Mouse (Mus musculus) E14TG2a.4 (cell line): ENCODE measurements at regions not wholly inside any gene's neighbourhood (a gene's known extent, or its start where the extent isn't known, plus 50 kb on each side); places are given as distances from the start of the nearest gene placed in this dataset.

Experiments
- H3K27me3 ChIP-seq: 2 replicates; pipeline ENCODE4 v1.6.1; 2014; ENCODE audit warnings: low read length, control low read depth; ENCODE audit not compliant: insufficient read depth
- H3K36me3 ChIP-seq: 2 replicates; pipeline ENCODE4 v1.6.1; 2014; ENCODE audit warnings: low read length, control low read depth; ENCODE audit not compliant: insufficient read depth
- H3K4me1 ChIP-seq: replicated peaks from 2 replicates; pipeline ENCODE4 v1.6.1; 2014; ENCODE audit warnings: low read depth, low read length, control low read depth
- H3K4me3 ChIP-seq: replicated peaks from 2 replicates; pipeline ENCODE4 v1.5.1; 2014; ENCODE audit warnings: mild to moderate bottlenecking, low read length
- H3K9me3 ChIP-seq: 2 replicates; pipeline ENCODE4 v1.6.1; 2014; ENCODE audit warnings: low read length, control low read depth
- CTCF ChIP-seq: conservative IDR thresholded peaks from 2 replicates; pipeline ENCODE4 v1.5.1; 2014; ENCODE audit warnings: low read length
- NANOG ChIP-seq: IDR thresholded peaks from 2 replicates; pipeline ENCODE4 v1.6.1; 2014; ENCODE audit warnings: borderline replicate concordance, low read length, mixed read lengths
- POU5F1 ChIP-seq: IDR thresholded peaks from 2 replicates; pipeline ENCODE4 v1.6.1; 2014; ENCODE audit warnings: low read length, borderline replicate concordance

GRCm38 (mm10) chr16:3231566-3231965 lies 359.3 kb upstream of the Olfr161 start:
- no peak for TF ChIP-seq NANOG
- TF ChIP-seq POU5F1: no peak
- no peak for TF ChIP-seq CTCF
- Histone ChIP-seq H3K4me3 (no peak overlapping the region), H3K9me3 (no peaks in the 10 kb centered on the region), H3K36me3 (no peaks in the 10 kb centered on the region), H3K27me3 (no peaks in the 10 kb centered on the region), H3K4me1 (no peaks in the 10 kb centered on the region)

GRCm38 (mm10) chr16:3232610-3233009 lies 358.2 kb upstream of the Olfr161 start:
- Histone ChIP-seq H3K9me3 (no peaks in the 10 kb centered on the region), H3K4me1 (no peaks in the 10 kb centered on the region), H3K27me3 (no peaks in the 10 kb centered on the region), H3K4me3 (no peak overlapping the region), H3K36me3 (no peaks in the 10 kb centered on the region)
- TF ChIP-seq CTCF (no peak), POU5F1 (no peak), NANOG (no peak)

GRCm38 (mm10) chr16:3234063-3234462 lies 356.8 kb upstream of the Olfr161 start:
- TF ChIP-seq CTCF (no peak), NANOG (no peak), POU5F1 (no peak)
- Histone ChIP-seq H3K36me3 (no peaks in the 10 kb centered on the region), H3K27me3 (no peaks in the 10 kb centered on the region), H3K9me3 (no peaks in the 10 kb centered on the region), H3K4me3 (no peak overlapping the region), H3K4me1 (no peaks in the 10 kb centered on the region)

GRCm38 (mm10) chr16:3240982-3241719 lies 349.7 kb upstream of the Olfr161 start:
- H3K36me3 ChIP-seq: no peaks in the 10 kb centered on the region
- no peaks in the 10 kb centered on the region for H3K4me1 ChIP-seq
- no peak for TF ChIP-seq NANOG
- no peaks in the 10 kb centered on the region; the same call in 1 of the 2 replicates for H3K9me3 ChIP-seq
- no peak overlapping the region for H3K4me3 ChIP-seq
- H3K27me3 ChIP-seq: no peaks in the 10 kb centered on the region

GRCm38 (mm10) chr16:3241939-3242338 lies 348.9 kb upstream of the Olfr161 start:
- no peaks in the 10 kb centered on the region for H3K4me1 ChIP-seq
- H3K4me3 ChIP-seq: no peak overlapping the region
- H3K27me3 ChIP-seq: no peaks in the 10 kb centered on the region
- no peaks in the 10 kb centered on the region; the same call in 1 of the 2 replicates for H3K9me3 ChIP-seq
- TF ChIP-seq CTCF: no peak
- TF ChIP-seq NANOG: no peak
- no peak for TF ChIP-seq POU5F1
- no peaks in the 10 kb centered on the region for H3K36me3 ChIP-seq

GRCm38 (mm10) chr16:3246422-3246821 lies 344.4 kb upstream of the Olfr161 start:
- H3K4me3 ChIP-seq: no peak overlapping the region
- TF ChIP-seq NANOG (no peak), POU5F1 (no peak), CTCF (no peak)
- no peaks in the 10 kb centered on the region for H3K27me3 ChIP-seq
- no peaks in the 10 kb centered on the region; the same call in 1 of the 2 replicates for H3K9me3 ChIP-seq
- no peaks in the 10 kb centered on the region for H3K36me3 ChIP-seq
- H3K4me1 ChIP-seq: no peaks in the 10 kb centered on the region

- Histone ChIP-seq H3K4me3 (no peak overlapping the region), H3K27me3 (no peaks in the 10 kb centered on the region), H3K36me3 (no peaks in the 10 kb centered on the region), H3K9me3 (no peaks in the 10 kb centered on the region; the same call in 1 of the 2 replicates), H3K4me1 (no peaks in the 10 kb centered on the region)
- TF ChIP-seq POU5F1 (no peak), NANOG (no peak)
These were observed 343.7 kb upstream of the Olfr161 start for GRCm38 (mm10) chr16:3247006-3247754.

GRCm38 (mm10) chr16:3247755-3248110 lies 343.1 kb upstream of the Olfr161 start:
- Histone ChIP-seq H3K27me3 (no peaks in the 10 kb centered on the region), H3K36me3 (no peaks in the 10 kb centered on the region), H3K4me3 (no peak overlapping the region), H3K9me3 (no peaks in the 10 kb centered on the region; the same call in 1 of the 2 replicates), H3K4me1 (no peaks in the 10 kb centered on the region)
- TF ChIP-seq POU5F1: no peak
- TF ChIP-seq CTCF: peak; percentile 53
- TF ChIP-seq NANOG: no peak
